In genomic region chr7:17050933-17051594, GRCm38 (mm10) we compare ENCODE assay signal across 10 mouse cellular contexts. TPM values are rescaled to one million over a fixed set of nuclear protein-coding genes. Genes with fewer than 3 reads are reported as not detected.
DNase-seq lines count a peak whose midpoint lies in the region; ATAC-seq lines count a peak whose summit lies in the region.
"Had no signal": no experiment of that assay in that cellular context is flagged by ENCODE, and none has a peak within 500 bp of the region (broad histone marks: within the 10 kb centered on the region; RNA-seq: fewer than 3 reads in every experiment).

No protein-coding gene starts in this region.

- no peak overlapping the region for H3K4me2 ChIP-seq in heart, embryonic 16.5 days (ENCODE audit: low read depth, low read length)
- H3K4me2 ChIP-seq: neural tube, embryonic 13.5 days had no signal

- peaks cover 71% of the 10 kb centered on the region for H3K36me3 ChIP-seq in heart, embryonic 16.5 days (ENCODE audit: control insufficient read depth, insufficient read depth)

- 0 out of 2 replicates have a peak, but pooled peaks have one; percentile 30 for ATAC-seq in heart, embryonic 16.5 days (replicated peaks; ENCODE audit: extremely low read depth, insufficient read depth, low FRiP score)

- intact Hi-C loops in left cerebral cortex, postnatal 25 days (cut with DNase I), result loop anchor here (1.0 to 5.0 kb wide), 2 partner anchors 35 to 119 kb away; no protein-coding TSS in a partner anchor

- H3K9ac ChIP-seq in heart, embryonic 16.5 days (ENCODE audit: low read length), result no peak overlapping the region
- H3K9ac ChIP-seq: neural tube, embryonic 13.5 days had no signal

- no peak overlapping the region for H3K4me3 ChIP-seq in heart, embryonic 16.5 days (ENCODE audit: low read length)
- H3K4me3 ChIP-seq: erythroblast, embryonic 14.5 days; neural tube, embryonic 13.5 days had no signal

- no peaks in the 10 kb centered on the region for H3K27me3 ChIP-seq in heart, embryonic 16.5 days (ENCODE audit: control insufficient read depth, insufficient read depth, low read length)
- H3K27me3 ChIP-seq: neural tube, embryonic 13.5 days had no signal

- H3K27ac ChIP-seq in heart, embryonic 16.5 days (ENCODE audit: low read length), result no peak overlapping the region
- H3K27ac ChIP-seq: neural tube, embryonic 13.5 days had no signal

- peaks cover 9% of the 10 kb centered on the region for H3K4me1 ChIP-seq in heart, embryonic 16.5 days (ENCODE audit: control insufficient read depth, insufficient read depth, low read length)

- H3K9me3 ChIP-seq in heart, embryonic 16.5 days (replicated peaks; ENCODE audit: control insufficient read depth, low read length), result no peaks in the 10 kb centered on the region
- H3K9me3 ChIP-seq: neural tube, embryonic 13.5 days had no signal

- 20% methylated on average over 15 of the region's 17 CpGs for WGBS in heart, embryonic 16.5 days

- peak; percentile 61 to 82 for DNase-seq in layer of hippocampus, postnatal 25 days (ENCODE audit: extremely low spot score in 1 of 2, low spot score in 1 of 2)
- DNase-seq in layer of hippocampus, postnatal 36 days, result no peak
- DNase-seq in WW6 (ENCODE audit: low read depth, low spot score), result peak; percentile 59
- DNase-seq in embryo, embryonic 10 days (ENCODE audit: low spot score), result peak; percentile 87
- DNase-seq in left cerebral cortex, postnatal 25 days (ENCODE audit: low spot score in 2 of 2), result peak; percentile 68
- peak; percentile 74 for DNase-seq in mesoderm, embryonic 11.5 days (ENCODE audit: low read depth, low spot score)
- DNase-seq in thymus, postnatal 10 days (ENCODE audit: low spot score in 2 of 2), result peak; percentile 66 to 80

RNA-seq across cellular contexts. Expression of gene Hif3a, which starts 11.2 kb away (rescaled TPM):
- total RNA-seq in layer of hippocampus, postnatal 25 days (2021), result 1 to 10 TPM; 4.1 to 9.1 TPM
- 10 to 100 TPM in 1 of 2 experiments, 1 to 10 TPM in 1; 4.3 to 14.4 TPM for total RNA-seq in layer of hippocampus, postnatal 36 days (2021)
- polyA plus RNA-seq in heart, embryonic 16.5 days (2015; fragmentation: Nextera tagmentation; extraction: Ambion mirVana), result 36.3 and 43.4 TPM in 2 replicates
- 1 to 10 TPM; 5.3 to 8.5 TPM for total RNA-seq in left cerebral cortex, postnatal 25 days (2021)

RNA-seq across cellular contexts. Expression of gene Psg16, which starts 22.8 kb away (rescaled TPM):
- total RNA-seq in layer of hippocampus, postnatal 25 days (2021), result 1 to 10 TPM; 3.4 to 3.7 TPM
- total RNA-seq in layer of hippocampus, postnatal 36 days (2021), result 1 to 10 TPM; 3.0 to 3.8 TPM
- polyA plus RNA-seq in heart, embryonic 16.5 days (2015; fragmentation: Nextera tagmentation; extraction: Ambion mirVana), result 0.17 and 0.22 TPM in 2 replicates
- 1 to 10 TPM; 4.1 to 5.5 TPM for total RNA-seq in left cerebral cortex, postnatal 25 days (2021)
- polyA plus RNA-seq: erythroblast, embryonic 14.5 days had no signal

RNA-seq across cellular contexts. Expression of gene Ppp5c, which starts 23.3 kb away (rescaled TPM):
- total RNA-seq in layer of hippocampus, postnatal 25 days (2021), result 100 to 1,000 TPM; 150 to 153 TPM
- 100 to 1,000 TPM; 147 to 149 TPM for total RNA-seq in layer of hippocampus, postnatal 36 days (2021)
- polyA plus RNA-seq in heart, embryonic 16.5 days (2015; fragmentation: Nextera tagmentation; extraction: Ambion mirVana), result 105 and 108 TPM in 2 replicates
- 100 to 1,000 TPM; 167 to 169 TPM for total RNA-seq in left cerebral cortex, postnatal 25 days (2021)

RNA-seq across cellular contexts. Expression of gene Ccdc8, which starts 58.6 kb away (rescaled TPM):
- total RNA-seq in layer of hippocampus, postnatal 25 days (2021), result 1 to 10 TPM; 2.2 to 2.5 TPM
- 1 to 10 TPM; 2.2 to 2.8 TPM for total RNA-seq in layer of hippocampus, postnatal 36 days (2021)
- polyA plus RNA-seq in heart, embryonic 16.5 days (2015; fragmentation: Nextera tagmentation; extraction: Ambion mirVana), result 45.1 and 47.4 TPM in 2 replicates
- total RNA-seq in left cerebral cortex, postnatal 25 days (2021), result 1 to 10 TPM; 2.4 to 2.6 TPM

Comparison
In these comparisons a context has a peak if more than half of its experiments do, and no peak if none do; other contexts are left out.
1. DNase-seq: peak in layer of hippocampus, postnatal 25 days (2 of 2), WW6 (single experiment), embryo, embryonic 10 days (single experiment), left cerebral cortex, postnatal 25 days (2 of 2), mesoderm, embryonic 11.5 days (single experiment) and thymus, postnatal 10 days (2 of 2); none in layer of hippocampus, postnatal 36 days (0 of 2).